Mouse (Mus musculus): ENCODE data around the gene Apom. TPM values are rescaled to one million over a fixed set of nuclear protein-coding genes. Genes with fewer than 3 reads are reported as not detected.

Gene Apom
- polyA plus RNA-seq, 2 experiments from 2014 or later = not detected

DNA sequence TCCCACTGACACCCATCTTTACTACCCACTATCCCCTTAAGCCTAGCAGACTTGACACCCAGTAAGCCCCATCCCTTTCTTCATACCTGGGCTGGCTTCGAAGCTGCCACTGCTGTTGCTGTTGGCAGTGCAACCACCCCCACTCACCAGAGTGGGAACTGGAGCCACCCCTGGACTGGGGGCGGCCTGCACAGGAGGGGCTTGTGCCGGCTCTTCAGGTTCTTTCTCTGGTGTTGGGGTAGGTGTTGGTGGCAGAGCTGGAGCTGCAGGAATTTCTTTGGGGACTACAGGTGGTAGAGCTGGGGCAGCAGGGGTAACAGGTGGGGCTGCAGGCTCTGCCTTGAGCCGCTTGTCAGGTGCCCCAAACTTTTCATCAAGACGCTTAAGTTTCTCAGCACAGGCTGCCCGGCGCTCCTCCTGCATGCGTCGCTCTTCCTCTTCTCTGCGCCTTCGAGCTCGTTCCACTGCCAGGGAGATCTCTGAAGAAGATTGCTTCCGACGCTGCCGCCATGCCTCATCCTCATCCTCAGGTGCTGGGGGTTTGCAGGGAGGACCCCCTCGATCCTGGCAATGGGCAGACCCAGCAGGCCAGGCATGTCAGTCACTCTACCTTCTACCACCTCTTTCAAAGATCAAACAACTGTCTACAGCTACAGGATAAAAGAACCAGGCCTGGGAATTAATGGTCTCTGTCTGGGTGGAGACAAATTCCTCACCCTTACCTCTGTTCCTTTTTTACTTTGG, 27.2 kb upstream of the Apom start:
- no peak for ATAC-seq

DNA sequence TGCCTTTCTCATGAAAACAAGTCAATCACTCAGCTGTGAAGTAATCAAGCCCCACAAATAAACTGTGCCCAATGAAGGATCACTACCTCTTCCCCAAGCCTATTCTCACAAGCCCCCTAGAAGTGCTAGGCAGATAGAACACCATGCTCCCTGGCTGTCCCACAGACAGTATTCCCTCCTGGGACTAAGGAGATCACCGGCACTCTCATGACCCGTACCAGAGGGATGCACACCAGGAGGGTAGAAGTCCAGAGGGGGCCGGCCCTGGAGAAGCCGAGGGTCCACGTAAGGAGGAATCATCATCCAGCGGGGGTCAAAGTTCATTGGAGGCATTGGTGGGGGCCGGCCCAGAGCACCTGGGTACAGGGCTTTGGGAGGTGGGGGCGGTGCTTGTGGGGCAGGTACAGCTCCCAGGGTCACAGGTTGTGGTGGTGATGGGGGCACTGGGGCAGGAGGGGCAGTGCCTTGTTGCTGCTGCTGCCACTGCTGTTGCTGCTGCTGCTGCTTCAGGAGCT, 25.9 kb upstream of the Apom start:
- no peak for ATAC-seq

DNA sequence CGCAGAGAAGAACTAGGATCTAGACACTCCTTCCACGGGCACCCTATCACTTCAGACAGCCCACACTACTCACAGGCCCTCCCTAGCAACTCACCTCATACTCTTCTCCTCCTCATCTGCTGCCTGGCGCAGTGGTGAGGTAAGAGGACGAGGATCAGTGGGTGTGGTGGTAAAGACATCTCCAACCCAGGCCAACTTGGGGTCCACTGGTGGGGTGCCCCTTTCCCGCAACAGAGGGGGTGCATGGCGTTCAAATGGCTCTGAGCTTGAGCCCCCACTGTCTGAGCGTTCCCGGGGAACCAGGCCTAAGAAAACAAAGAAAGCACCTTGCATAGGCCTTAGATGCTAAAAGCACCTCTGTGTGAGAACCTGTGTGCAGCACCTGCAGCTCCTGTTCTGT, 25.4 kb upstream of the Apom start:
- ATAC-seq = no peak

GRCm38 (mm10) chr17:35156461-35157200, 24.8 kb upstream of the Apom start:
- ATAC-seq = no peak

- no peak for ATAC-seq
Observed at GRCm38 (mm10) chr17:35155451-35155850, 23.6 kb upstream of the Apom start.

DNA sequence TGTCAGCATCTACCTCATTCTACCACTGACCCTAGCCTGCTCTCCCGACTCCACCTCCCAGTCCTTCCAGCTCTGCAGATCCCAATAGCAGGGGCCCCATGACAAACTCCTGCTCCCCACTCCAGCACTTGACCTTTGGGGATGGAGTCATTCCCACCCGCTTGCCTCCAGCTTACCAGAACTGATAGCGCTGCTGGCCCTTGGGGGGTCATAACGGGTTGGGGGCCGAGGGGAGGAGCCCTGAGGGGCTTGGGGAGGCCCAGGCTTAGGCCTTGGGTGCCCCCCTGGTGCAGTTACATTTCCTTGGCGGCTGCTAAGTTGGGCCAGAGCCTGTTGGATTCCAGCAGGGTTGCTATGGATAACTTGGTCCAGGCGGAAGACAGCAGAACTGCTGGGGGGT, 22.8 kb upstream of the Apom start:
- no peak for ATAC-seq

GRCm38 (mm10) chr17:35153931-35154330, 22.1 kb upstream of the Apom start:
- ATAC-seq = no peak

DNA sequence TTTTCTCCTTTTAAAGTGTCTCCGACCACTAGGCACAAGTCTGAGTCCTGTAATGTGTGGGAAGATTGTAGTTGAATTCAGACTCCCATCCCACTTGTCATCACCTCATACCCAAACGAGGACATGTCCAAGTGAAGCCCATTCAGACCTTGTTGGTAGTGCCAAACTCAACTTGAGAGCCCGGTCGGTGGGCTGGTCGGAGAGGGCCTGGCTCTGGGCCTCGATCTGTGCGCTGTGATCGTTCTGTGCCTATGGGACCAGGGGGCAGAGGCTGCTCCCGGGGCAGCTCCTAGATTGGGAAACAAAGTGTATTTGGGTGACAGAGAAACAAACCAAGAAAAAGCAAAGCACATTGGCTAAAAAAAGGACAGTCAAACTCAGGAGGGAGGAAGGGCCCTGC, 21.2 kb upstream of the Apom start:
- ATAC-seq = no peak

- ATAC-seq = no peak
Observed at GRCm38 (mm10) chr17:35152121-35152520, 20.3 kb upstream of the Apom start.

- no peak for ATAC-seq
Observed at GRCm38 (mm10) chr17:35147922-35148639, 16.2 kb upstream of the Apom start.

GRCm38 (mm10) chr17:35147348-35147747, 15.5 kb upstream of the Apom start:
- no peak for ATAC-seq

- ATAC-seq = no peak
Observed at GRCm38 (mm10) chr17:35146139-35146538, 14.3 kb upstream of the Apom start.

DNA sequence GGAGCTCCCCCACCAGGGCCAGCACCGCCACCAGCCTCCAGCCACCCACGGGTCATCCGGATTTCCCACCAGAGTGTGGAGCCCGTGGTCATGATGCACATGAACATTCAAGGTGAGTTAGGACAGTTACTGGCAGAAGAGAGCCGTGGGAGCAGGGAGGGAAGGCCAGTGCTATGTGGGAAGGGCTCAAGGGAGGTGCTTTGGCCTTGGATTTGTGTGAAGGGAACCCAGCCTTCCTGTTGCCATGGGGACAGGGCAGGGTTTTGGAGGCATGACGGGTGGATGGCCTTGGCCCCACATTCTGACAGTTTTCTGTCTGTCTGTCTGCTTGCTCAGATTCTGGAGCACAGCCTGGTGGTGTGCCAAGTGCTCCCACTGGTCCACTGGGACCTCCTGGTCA, 10.1 kb upstream of the Apom start:
- ATAC-seq = no peak

DNA sequence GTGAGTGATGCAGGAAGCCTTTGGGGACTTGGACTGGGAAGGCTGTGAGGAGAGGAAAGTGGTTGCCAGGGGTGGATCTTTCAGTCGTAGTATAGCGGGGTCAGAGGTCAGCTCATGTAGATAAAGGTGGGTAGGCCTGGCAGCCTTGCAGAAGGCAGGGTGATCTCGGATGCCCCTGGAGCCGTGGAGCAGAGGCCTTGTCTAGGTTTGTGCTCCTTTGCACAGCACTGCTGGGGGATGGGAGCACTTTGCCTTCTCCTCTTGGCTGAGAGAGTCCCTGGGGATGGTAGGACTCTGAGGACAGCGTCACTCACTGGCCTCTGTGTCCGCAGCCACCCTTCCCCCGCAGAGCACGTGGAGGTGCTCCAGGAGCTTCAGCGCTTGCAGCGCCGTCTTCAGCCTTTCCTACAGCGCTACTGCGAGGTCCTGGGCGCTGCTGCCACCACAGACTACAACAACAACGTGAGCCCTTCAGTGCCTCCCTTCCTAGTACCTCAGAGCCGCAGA, 8.7 kb upstream of the Apom start:
- no peak for ATAC-seq

DNA sequence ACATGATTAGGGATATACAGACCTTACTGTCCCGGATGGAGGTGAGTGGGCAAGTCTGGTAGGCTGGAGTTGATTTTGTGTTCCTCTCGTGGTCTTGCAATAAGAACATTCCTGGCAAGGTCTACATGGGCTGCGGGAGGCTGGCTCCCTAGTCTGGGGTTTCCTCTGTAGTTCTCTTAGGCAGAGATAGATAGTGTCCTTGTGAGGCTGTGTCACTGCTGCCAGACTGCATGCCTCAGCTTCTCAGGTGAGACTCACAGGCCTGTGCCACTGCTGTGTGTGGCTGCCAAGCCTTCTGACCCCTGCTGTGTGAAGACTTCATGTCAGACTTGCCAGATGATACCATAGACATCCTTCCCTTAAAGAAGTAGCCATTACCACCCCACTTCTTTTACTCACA, 7.4 kb upstream of the Apom start:
- no peak for ATAC-seq

DNA sequence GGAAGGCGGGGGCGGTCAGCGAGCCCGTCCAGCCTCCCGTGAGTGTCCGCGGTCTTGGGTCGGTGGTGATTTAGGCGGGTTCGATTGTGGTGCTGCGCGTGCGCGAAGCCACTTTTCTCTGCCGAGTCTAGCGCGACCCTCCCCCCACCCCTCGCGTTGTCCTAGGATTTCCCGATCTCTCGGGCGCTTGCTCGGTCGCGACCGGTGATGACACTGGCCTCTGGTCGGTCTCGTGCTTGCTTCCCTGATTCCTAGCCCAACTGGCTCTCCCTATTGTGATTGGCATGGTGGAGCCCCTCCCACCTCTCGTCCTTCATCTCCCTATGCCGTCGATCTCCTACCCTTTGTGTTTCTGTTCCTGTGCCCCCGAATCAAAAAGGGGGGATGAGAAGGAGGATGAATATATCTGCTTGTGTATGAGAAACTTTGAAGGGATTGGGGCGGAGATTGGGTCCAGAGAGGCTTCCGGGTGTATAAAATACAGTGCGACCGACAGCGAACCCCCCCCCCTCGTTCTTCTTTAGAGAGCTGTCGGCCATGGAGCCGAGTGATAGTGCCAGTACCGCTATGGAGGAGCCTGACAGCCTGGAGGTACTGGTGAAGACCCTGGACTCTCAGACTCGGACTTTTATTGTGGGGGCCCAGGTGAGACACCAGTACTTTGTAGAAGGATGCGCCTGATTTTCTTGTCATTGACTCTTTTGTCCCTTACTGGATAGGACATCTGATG, 3.9 kb upstream of the Apom start:
- ATAC-seq = peak; percentile 21

DNA sequence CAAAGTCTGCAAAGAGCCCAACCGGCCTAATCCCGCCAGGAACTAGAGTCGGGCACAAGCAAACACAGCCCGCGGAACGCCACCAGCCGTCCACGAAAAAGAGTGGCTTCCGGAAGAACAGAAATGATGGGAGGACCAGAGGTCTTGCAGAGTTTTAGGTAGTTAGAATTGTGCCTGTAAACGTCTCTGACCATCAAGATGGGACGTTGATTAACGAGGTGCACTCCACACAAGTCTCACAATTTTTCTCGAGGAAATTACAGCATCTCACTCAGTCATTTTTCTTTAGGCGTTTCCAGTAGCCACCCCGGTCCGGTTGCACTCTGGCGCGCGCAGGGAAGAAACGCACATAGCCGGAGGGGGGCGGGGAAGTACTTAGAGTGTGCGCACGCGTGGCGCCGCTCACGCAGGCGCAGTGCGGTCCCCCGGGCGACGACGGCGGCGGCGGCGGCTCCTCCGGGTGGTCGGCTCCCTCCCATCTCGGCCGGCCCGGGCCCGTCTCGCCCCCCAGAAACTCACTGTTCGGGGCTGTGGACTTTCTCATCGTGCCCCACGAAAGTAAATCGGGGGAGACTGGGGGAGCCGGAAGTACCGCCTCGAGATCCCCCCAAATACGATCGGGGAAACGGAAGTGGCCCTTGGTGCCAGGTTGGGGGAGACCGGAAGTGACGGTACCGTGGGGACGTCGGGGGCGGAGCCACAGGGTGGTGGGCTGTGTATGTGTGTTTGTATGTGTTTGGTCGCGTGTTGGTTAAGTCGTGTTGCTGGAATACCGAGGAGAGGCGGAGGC, 3.1 kb upstream of the Apom start, which contains the start of gene Bag6:
Gene Bag6, plus strand, starts transcription at position 378 of the 790 bp plus-strand sequence.
- ATAC-seq = peak; percentile 79

DNA sequence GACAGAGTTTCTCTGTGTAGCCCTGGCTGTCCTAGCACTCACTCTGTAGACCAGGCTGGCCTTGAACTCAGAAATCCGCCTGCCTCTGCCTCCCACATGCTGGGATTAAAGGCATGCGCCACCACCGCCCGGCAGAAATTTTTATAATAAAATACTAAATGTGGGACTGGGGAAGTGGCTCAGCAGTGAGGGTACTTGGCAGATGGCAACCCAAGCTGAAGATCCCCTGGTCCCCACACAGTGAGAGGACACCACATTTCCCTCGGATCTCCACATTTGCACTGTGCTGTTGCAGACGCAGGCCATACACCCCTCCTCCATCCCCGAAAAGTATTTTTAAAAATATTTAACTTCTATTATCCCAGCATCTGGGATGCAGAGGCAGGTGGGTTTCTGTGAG, 1.7 kb upstream of the Apom start:
- no peak for ATAC-seq

GRCm38 (mm10) chr17:35132174-35132560, 317 bp upstream of the Apom start:
- ATAC-seq = no peak

GRCm38 (mm10) chr17:35131038-35131437, 812 bp downstream of the Apom start:
- no peak for ATAC-seq

GRCm38 (mm10) chr17:35128996-35129395, 2.9 kb downstream of the Apom start:
- ATAC-seq = no peak

DNA sequence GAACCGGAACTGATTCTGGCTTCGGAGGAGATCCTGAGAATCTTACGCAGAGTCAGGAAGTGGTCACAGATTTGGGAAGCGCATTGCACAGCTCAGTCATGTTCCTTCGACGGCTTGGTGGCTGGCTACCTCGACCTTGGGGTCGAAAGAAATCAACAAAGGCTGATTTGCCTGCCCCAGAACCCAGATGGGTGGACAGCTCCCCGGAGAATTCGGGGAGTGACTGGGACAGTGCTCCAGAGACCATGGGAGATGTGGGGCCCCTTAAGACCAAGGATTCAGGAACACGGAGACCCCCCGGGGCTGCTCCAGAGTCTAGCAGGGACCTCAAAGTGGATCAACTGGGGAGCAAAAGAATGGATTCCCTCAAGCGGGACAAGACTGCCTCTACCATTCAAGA, 4.8 kb downstream of the Apom start:
- no peak for ATAC-seq
